Mouse (Mus musculus) frontal cortex, postnatal 25 days (tissue): Measurements from ENCODE around the gene Myh14.

Source experiments
- DNase-seq, 2 experiments: peaks; one replicate each; pipeline ENCODE4 v3.0.0; 2022; ENCODE audit warnings: low spot score in 2 of 2

Gene Myh14

GRCm38 (mm10) chr7:44632676-44633075 lies 38.0 kb downstream of the Myh14 start:
- no peak for DNase-seq

- no peak for DNase-seq
Measured at GRCm38 (mm10) chr7:44630437-44630836, 40.2 kb downstream of the Myh14 start.

- no peak for DNase-seq
Measured at GRCm38 (mm10) chr7:44628402-44629034, 42.1 kb downstream of the Myh14 start.

- DNase-seq, result no peak
Measured at GRCm38 (mm10) chr7:44626966-44627365, 43.7 kb downstream of the Myh14 start.

GRCm38 (mm10) chr7:44626068-44626385 lies 44.6 kb downstream of the Myh14 start:
- no peak for DNase-seq

- no peak for DNase-seq
Measured at GRCm38 (mm10) chr7:44625241-44626067, 45.2 kb downstream of the Myh14 start.

GRCm38 (mm10) chr7:44624828-44625227 lies 45.8 kb downstream of the Myh14 start:
- DNase-seq, result no peak

GRCm38 (mm10) chr7:44624543-44624826 lies 46.2 kb downstream of the Myh14 start:
- no peak for DNase-seq

GRCm38 (mm10) chr7:44623714-44624542 lies 46.7 kb downstream of the Myh14 start:
- DNase-seq, result no peak

- DNase-seq, result no peak
Measured at GRCm38 (mm10) chr7:44617059-44617458, 53.6 kb downstream of the Myh14 start.

- DNase-seq, result no peak
Measured at GRCm38 (mm10) chr7:44615987-44616386, 54.7 kb downstream of the Myh14 start.

GRCm38 (mm10) chr7:44615309-44615708 lies 55.3 kb downstream of the Myh14 start:
- DNase-seq, result no peak

- no peak for DNase-seq
Measured at GRCm38 (mm10) chr7:44614041-44614688, 56.5 kb downstream of the Myh14 start.

GRCm38 (mm10) chr7:44612192-44612591 lies 58.5 kb downstream of the Myh14 start:
- DNase-seq, result no peak

- DNase-seq, result peak in 1 of 2 experiments; percentile 21
Measured at GRCm38 (mm10) chr7:44606171-44606901, 64.3 kb downstream of the Myh14 start.

GRCm38 (mm10) chr7:44605436-44605835 lies 65.2 kb downstream of the Myh14 start:
- DNase-seq, result no peak

- DNase-seq, result no peak
Measured at GRCm38 (mm10) chr7:44604619-44605018, 66.0 kb downstream of the Myh14 start.

- DNase-seq, result no peak
Measured at GRCm38 (mm10) chr7:44604139-44604606, 66.5 kb downstream of the Myh14 start.

- no peak for DNase-seq
Measured at GRCm38 (mm10) chr7:44603186-44603855, 67.3 kb downstream of the Myh14 start.

GRCm38 (mm10) chr7:44602443-44602842 lies 68.2 kb downstream of the Myh14 start:
- DNase-seq, result peak; percentile 55 to 64

GRCm38 (mm10) chr7:44601646-44602045 lies 69.0 kb downstream of the Myh14 start:
- no peak for DNase-seq
